Mouse (Mus musculus) bone marrow macrophage, adult 2 months (primary cell): ENCODE results near the gene Usp36.

Experiments used
- CTCF ChIP-seq: IDR thresholded peaks from 2 replicates; pipeline ENCODE4 v1.5.1; 2012; ENCODE audit warnings: low read depth, mild to moderate bottlenecking, low read length, moderate library complexity
- POLR2A ChIP-seq: IDR thresholded peaks from 2 replicates; pipeline ENCODE4 v1.6.1; 2012; ENCODE audit warnings: mild to moderate bottlenecking, low read depth, low read length, borderline replicate concordance

GRCm38 (mm10) chr11:118253447-118254158, 36.4 kb downstream of the Usp36 start:
- TF ChIP-seq CTCF (no peak), POLR2A (no peak)
